In the genomic region with DNA sequence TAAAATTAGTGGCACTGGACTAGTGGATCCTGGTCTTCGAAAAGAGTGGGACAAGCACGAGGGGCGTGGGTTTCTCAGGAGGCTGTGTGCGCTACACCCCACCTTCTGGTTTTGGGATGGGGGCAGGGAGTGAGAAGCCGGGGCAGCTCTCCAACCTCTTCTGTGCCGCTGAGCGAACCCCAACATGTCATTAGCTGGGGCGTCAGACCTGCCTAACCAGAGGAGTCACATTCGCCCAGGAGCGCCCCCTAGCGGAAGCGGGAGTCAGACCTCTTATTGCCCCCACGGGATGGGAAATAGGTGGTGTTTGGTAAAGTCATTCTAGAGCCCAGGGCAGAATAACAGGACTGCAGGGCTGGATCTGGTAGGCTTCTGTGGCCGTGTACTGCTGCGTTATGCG, we compare ENCODE assay signal across 8 mouse cellular contexts. TPM values are rescaled to one million over a fixed set of nuclear protein-coding genes. Genes with fewer than 3 reads are reported as not detected.
DNase-seq lines count a peak whose midpoint lies in the region; ATAC-seq and TF ChIP-seq lines count a peak whose summit lies in the region.

No protein-coding gene starts in this region.

- peaks cover 44% of the 10 kb centered on the region for H3K36me3 ChIP-seq in G1E (replicated peaks)
- peaks cover 10% of the 10 kb centered on the region for H3K36me3 ChIP-seq in forebrain, embryonic 12.5 days (replicated peaks)
- no peaks in the 10 kb centered on the region for H3K36me3 ChIP-seq in lung, postnatal 0 days (ENCODE audit: insufficient read depth, low read length)

- H3K9ac ChIP-seq in forebrain, embryonic 12.5 days = 0 out of 2 replicates have a peak overlapping the region, but pooled peaks have one; percentile 73
- 0 out of 2 replicates have a peak overlapping the region, but pooled peaks have one; percentile 20 for H3K9ac ChIP-seq in lung, postnatal 0 days (replicated peaks; ENCODE audit: low read depth)

- peak; percentile 78 for TF ChIP-seq CTCF in G1E (IDR thresholded peaks at IDR 0.05; ENCODE audit: low read depth, low read length)
- TF ChIP-seq CTCF in layer of hippocampus, adult 2 months (conservative IDR thresholded peaks at IDR 0.05) = peak; percentile 89
- peak; percentile 85 for TF ChIP-seq CTCF in lung, postnatal 0 days (IDR thresholded peaks at IDR 0.05)

- H3K4me2 ChIP-seq in forebrain, embryonic 12.5 days = peak overlapping the region; percentile 97
- H3K4me2 ChIP-seq in lung, postnatal 0 days (replicated peaks; ENCODE audit: low read depth, low read length) = peak overlapping the region; percentile 91

- peak; percentile 8; the same call in 1 of the 2 replicates for TF ChIP-seq EP300 in lung, postnatal 0 days (IDR thresholded peaks at IDR 0.05)

- peak; percentile 37 for ATAC-seq in G1E (ENCODE audit: extremely low read depth, insufficient number of reproducible peaks, low FRiP score, poor library complexity, severe bottlenecking)
- ATAC-seq in forebrain, embryonic 12.5 days (ENCODE audit: low FRiP score) = no peak
- ATAC-seq in lung, postnatal 0 days = peak; percentile 8; the same call in 1 of the 2 replicates

- 0 out of 2 replicates have a peak overlapping the region, but pooled peaks have one; percentile 8 for H3K27ac ChIP-seq in forebrain, embryonic 12.5 days
- H3K27ac ChIP-seq in layer of hippocampus, adult 2 months = peak overlapping the region; percentile 90; the same call in 1 of the 2 replicates
- H3K27ac ChIP-seq in lung, postnatal 0 days (ENCODE audit: low read length) = peak overlapping the region; percentile 43; the same call in 1 of the 2 replicates

- DNase-seq in G1E (ENCODE audit: low spot score) = peak; percentile 77
- DNase-seq in c-Kit-negative CD71-positive TER-119-positive erythroid progenitor cells, embryonic 14.5 days (ENCODE audit: low read depth, low spot score) = peak; percentile 76
- peak; percentile 87 to 90 for DNase-seq in heart, postnatal 36 days
- peak; percentile 59 to 81 for DNase-seq in layer of hippocampus, adult 2 months (ENCODE audit: low spot score in 2 of 2)
- DNase-seq in lung, postnatal 0 days (ENCODE audit: low spot score) = peak; percentile 79
- peak; percentile 79 for DNase-seq in retina, embryonic 14.5 days (ENCODE audit: low spot score)
- DNase-seq in urinary bladder, adult 2 months (ENCODE audit: low spot score) = peak; percentile 91

- intact Hi-C loops in heart, postnatal 36 days (cut with DNase I) = loop anchor here (5.0 kb wide), 1 partner anchor 134 kb away; the partner anchor contains the start of gene Opa3

- no peaks in the 10 kb centered on the region for H3K27me3 ChIP-seq in G1E (ENCODE audit: insufficient read depth, low read length)
- peaks cover 16% of the 10 kb centered on the region for H3K27me3 ChIP-seq in forebrain, embryonic 12.5 days
- H3K27me3 ChIP-seq in lung, postnatal 0 days (replicated peaks; ENCODE audit: insufficient read depth, low read length) = no peaks in the 10 kb centered on the region

- H3K4me3 ChIP-seq in G1E (ENCODE audit: low read depth, low read length) = peak overlapping the region; percentile 86
- H3K4me3 ChIP-seq in forebrain, embryonic 12.5 days (replicated peaks) = peak overlapping the region; percentile 66
- H3K4me3 ChIP-seq in layer of hippocampus, adult 2 months = peak overlapping the region; percentile 59
- H3K4me3 ChIP-seq in lung, postnatal 0 days (ENCODE audit: low read depth, low read length) = peak overlapping the region; percentile 58

- 10% methylated on average over 16 of the region's 16 CpGs for WGBS in forebrain, embryonic 12.5 days
- WGBS in lung, postnatal 0 days = 14% methylated on average over 16 of the region's 16 CpGs

- peaks cover 71% of the 10 kb centered on the region for H3K4me1 ChIP-seq in G1E (ENCODE audit: insufficient read depth, low read depth, low read length)
- peaks cover 46% of the 10 kb centered on the region for H3K4me1 ChIP-seq in forebrain, embryonic 12.5 days
- H3K4me1 ChIP-seq in lung, postnatal 0 days (ENCODE audit: insufficient read depth, low read depth, low read length) = no peaks in the 10 kb centered on the region; the same call in 1 of the 2 replicates

- no peaks in the 10 kb centered on the region for H3K9me3 ChIP-seq in G1E (replicated peaks)
- no peaks in the 10 kb centered on the region for H3K9me3 ChIP-seq in forebrain, embryonic 12.5 days
- H3K9me3 ChIP-seq in lung, postnatal 0 days (ENCODE audit: low read length) = no peaks in the 10 kb centered on the region

RNA-seq across cellular contexts. Expression of gene Ppp1r13l, which starts 2.2 kb away (rescaled TPM):
- total RNA-seq in G1E (2014; fragmentation: Nextera tagmentation) (8.5 and 15.2 TPM in 2 replicates), G1E (2017) (0.93 and 1.1 TPM in 2 replicates)
- polyA plus RNA-seq in G1E (2012) = 32.9 and 38.0 TPM in 2 replicates
- 4.8 and 5.3 TPM in 2 replicates for polyA plus RNA-seq in forebrain, embryonic 12.5 days (2016; fragmentation: Nextera tagmentation; extraction: Ambion mirVana)
- 10 to 100 TPM; 35.8 to 44.2 TPM for total RNA-seq in heart, postnatal 36 days (2021)
- 1 to 10 TPM; 6.1 to 6.9 TPM for total RNA-seq in layer of hippocampus, adult 2 months (2021)
- polyA plus RNA-seq in lung, postnatal 0 days (2015; fragmentation: Nextera tagmentation; extraction: Ambion mirVana) = 4.1 and 4.2 TPM in 2 replicates
- polyA plus RNA-seq in urinary bladder, adult 2 months (2012; rRNA removed) = 16.5 and 19.6 TPM in 2 replicates

RNA-seq across cellular contexts. Expression of gene Cd3eap, which starts 2.4 kb away (rescaled TPM):
- 9.3 and 10.8 TPM in 2 replicates for total RNA-seq in G1E (2014; fragmentation: Nextera tagmentation)
- total RNA-seq in G1E (2017) = 22.3 and 25.6 TPM in 2 replicates
- polyA plus RNA-seq in G1E (2012) = 56.2 and 57.8 TPM in 2 replicates
- 24.7 and 24.8 TPM in 2 replicates for polyA plus RNA-seq in forebrain, embryonic 12.5 days (2016; fragmentation: Nextera tagmentation; extraction: Ambion mirVana)
- total RNA-seq in heart, postnatal 36 days (2021) = 10 to 100 TPM; 10.4 to 11.2 TPM
- 10 to 100 TPM; 18.1 to 19.5 TPM for total RNA-seq in layer of hippocampus, adult 2 months (2021)
- polyA plus RNA-seq in lung, postnatal 0 days (2015; fragmentation: Nextera tagmentation; extraction: Ambion mirVana) = 6.5 and 7.6 TPM in 2 replicates
- 8.9 and 9.8 TPM in 2 replicates for polyA plus RNA-seq in urinary bladder, adult 2 months (2012; rRNA removed)

RNA-seq across cellular contexts. Expression of gene Ercc1, which starts 17.1 kb away (rescaled TPM):
- total RNA-seq in G1E (2014; fragmentation: Nextera tagmentation) = 26.9 and 39.9 TPM in 2 replicates
- 29.7 and 50.1 TPM in 2 replicates for total RNA-seq in G1E (2017)
- polyA plus RNA-seq in G1E (2012) = 97.7 and 105 TPM in 2 replicates
- 89.7 and 100 TPM in 2 replicates for polyA plus RNA-seq in forebrain, embryonic 12.5 days (2016; fragmentation: Nextera tagmentation; extraction: Ambion mirVana)
- total RNA-seq in heart, postnatal 36 days (2021) = 10 to 100 TPM; 43.4 to 48.0 TPM
- total RNA-seq in layer of hippocampus, adult 2 months (2021) = 10 to 100 TPM; 51.7 to 51.9 TPM
- polyA plus RNA-seq in lung, postnatal 0 days (2015; fragmentation: Nextera tagmentation; extraction: Ambion mirVana) = 51.0 and 57.8 TPM in 2 replicates
- 42.3 and 47.5 TPM in 2 replicates for polyA plus RNA-seq in urinary bladder, adult 2 months (2012; rRNA removed)

RNA-seq across cellular contexts. Expression of gene Ercc2, which starts 20.1 kb away (rescaled TPM):
- total RNA-seq in G1E (2014; fragmentation: Nextera tagmentation) (17.2 and 18.4 TPM in 2 replicates), G1E (2017) (14.8 and 20.2 TPM in 2 replicates)
- polyA plus RNA-seq in G1E (2012) = 36.0 and 40.6 TPM in 2 replicates
- 23.3 and 23.7 TPM in 2 replicates for polyA plus RNA-seq in forebrain, embryonic 12.5 days (2016; fragmentation: Nextera tagmentation; extraction: Ambion mirVana)
- total RNA-seq in heart, postnatal 36 days (2021) = 10 to 100 TPM; 11.8 to 12.0 TPM
- total RNA-seq in layer of hippocampus, adult 2 months (2021) = 10 to 100 TPM; 36.4 to 36.5 TPM
- polyA plus RNA-seq in lung, postnatal 0 days (2015; fragmentation: Nextera tagmentation; extraction: Ambion mirVana) = 8.9 and 9.4 TPM in 2 replicates
- 23.8 and 24.5 TPM in 2 replicates for polyA plus RNA-seq in urinary bladder, adult 2 months (2012; rRNA removed)

RNA-seq across cellular contexts. Expression of gene Klc3, which starts 42.2 kb away (rescaled TPM):
- total RNA-seq in G1E (2014; fragmentation: Nextera tagmentation) (not detected in 2 replicates), G1E (2017) (0.11 TPM in 1 of 2 replicates, not detected in the other)
- 0.69 and 0.84 TPM in 2 replicates for polyA plus RNA-seq in G1E (2012)
- polyA plus RNA-seq in forebrain, embryonic 12.5 days (2016; fragmentation: Nextera tagmentation; extraction: Ambion mirVana) = 2.8 and 5.4 TPM in 2 replicates
- under 1 TPM; 0.24 to 0.92 TPM for total RNA-seq in heart, postnatal 36 days (2021)
- total RNA-seq in layer of hippocampus, adult 2 months (2021) = 1 to 10 TPM; 3.2 to 3.5 TPM
- polyA plus RNA-seq in lung, postnatal 0 days (2015; fragmentation: Nextera tagmentation; extraction: Ambion mirVana) = 28.1 and 31.4 TPM in 2 replicates
- polyA plus RNA-seq in urinary bladder, adult 2 months (2012; rRNA removed) = 6.5 and 7.9 TPM in 2 replicates

Comparison
In these comparisons a context has a peak if more than half of its experiments do, and no peak if none do; other contexts are left out.
1. H3K27ac ChIP-seq: peak in every context shown above with its lines; median percentile 90 in layer of hippocampus, adult 2 months; 43 in lung, postnatal 0 days; 8 in forebrain, embryonic 12.5 days.